Mouse (Mus musculus): Measurements from ENCODE around the gene Stat4. TPM values are rescaled to one million over a fixed set of nuclear protein-coding genes. Genes with fewer than 3 reads are reported as not detected.

Stat4 gene
- polyA plus RNA-seq, 1 experiment from 2014 or later: 0.57 TPM

GRCm38 (mm10) chr1:52150676-52151075 is 163.7 kb downstream of the Stat4 start:
- H3K4me2 ChIP-seq: no peak overlapping the region
- no peaks in the 10 kb centered on the region for H3K9me3 ChIP-seq
- 68% methylated on average over 11 of the region's 11 CpGs for WGBS
- no peak overlapping the region for H3K9ac ChIP-seq
- H3K4me1 ChIP-seq (replicated peaks): peaks cover 24% of the 10 kb centered on the region
- ATAC-seq (ENCODE audit: low read depth): no peak
- H3K27me3 ChIP-seq: no peaks in the 10 kb centered on the region
- H3K4me3 ChIP-seq: no peak overlapping the region
- H3K36me3 ChIP-seq: peaks cover 9% of the 10 kb centered on the region; the same call in 1 of the 2 replicates
- H3K27ac ChIP-seq (replicated peaks): no peak overlapping the region

GRCm38 (mm10) chr1:52151166-52151565 is 164.2 kb downstream of the Stat4 start:
- no peaks in the 10 kb centered on the region for H3K9me3 ChIP-seq
- no peak overlapping the region for H3K27ac ChIP-seq (replicated peaks)
- ATAC-seq (ENCODE audit: low read depth): no peak
- no peak overlapping the region for H3K9ac ChIP-seq
- peaks cover 24% of the 10 kb centered on the region for H3K4me1 ChIP-seq (replicated peaks)
- H3K27me3 ChIP-seq: no peaks in the 10 kb centered on the region
- no peak overlapping the region for H3K4me2 ChIP-seq
- H3K36me3 ChIP-seq: peaks cover 9% of the 10 kb centered on the region; the same call in 1 of the 2 replicates
- WGBS: 96% methylated on average over 5 of the region's 5 CpGs
- H3K4me3 ChIP-seq: no peak overlapping the region

DNA sequence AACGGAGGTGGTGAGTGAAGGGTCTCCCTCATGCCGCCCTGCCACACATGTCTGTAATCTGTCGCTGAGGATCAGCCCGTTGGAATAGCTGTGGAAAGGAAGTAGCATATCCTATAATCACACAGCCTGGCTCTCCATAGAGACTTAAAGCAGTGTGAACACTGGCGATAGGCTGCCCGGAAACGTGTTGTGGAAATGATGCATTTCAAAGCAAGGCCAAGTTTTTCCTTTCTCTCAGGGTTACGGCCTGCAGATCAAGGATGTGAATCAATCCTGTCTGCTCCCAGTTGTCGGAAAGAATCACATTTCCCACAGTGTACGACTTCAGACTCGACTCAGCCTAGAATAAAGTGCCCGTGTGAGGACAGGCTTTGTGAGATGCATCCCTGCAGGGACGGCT is 165.4 kb downstream of the Stat4 start:
- 61% methylated on average over 13 of the region's 13 CpGs for WGBS
- H3K9me3 ChIP-seq: no peaks in the 10 kb centered on the region
- H3K9ac ChIP-seq: no peak overlapping the region
- ATAC-seq (ENCODE audit: low read depth): no peak
- H3K27ac ChIP-seq (replicated peaks): no peak overlapping the region
- H3K27me3 ChIP-seq: no peaks in the 10 kb centered on the region
- peaks cover 16% of the 10 kb centered on the region for H3K36me3 ChIP-seq
- no peak overlapping the region for H3K4me3 ChIP-seq
- peaks cover 24% of the 10 kb centered on the region for H3K4me1 ChIP-seq (replicated peaks)
- H3K4me2 ChIP-seq: no peak overlapping the region

GRCm38 (mm10) chr1:52152936-52153335 is 166.0 kb downstream of the Stat4 start:
- 47% methylated on average over 3 of the region's 3 CpGs for WGBS
- Histone ChIP-seq H3K27me3 (no peaks in the 10 kb centered on the region), H3K9ac (0 out of 2 replicates have a peak overlapping the region, but pooled peaks have one; percentile 17), H3K9me3 (no peaks in the 10 kb centered on the region), H3K27ac (replicated peaks) (no peak overlapping the region), H3K4me2 (no peak overlapping the region), H3K4me1 (replicated peaks) (peaks cover 19% of the 10 kb centered on the region), H3K4me3 (no peak overlapping the region), H3K36me3 (peaks cover 22% of the 10 kb centered on the region)
- no peak for ATAC-seq (ENCODE audit: low read depth)

DNA sequence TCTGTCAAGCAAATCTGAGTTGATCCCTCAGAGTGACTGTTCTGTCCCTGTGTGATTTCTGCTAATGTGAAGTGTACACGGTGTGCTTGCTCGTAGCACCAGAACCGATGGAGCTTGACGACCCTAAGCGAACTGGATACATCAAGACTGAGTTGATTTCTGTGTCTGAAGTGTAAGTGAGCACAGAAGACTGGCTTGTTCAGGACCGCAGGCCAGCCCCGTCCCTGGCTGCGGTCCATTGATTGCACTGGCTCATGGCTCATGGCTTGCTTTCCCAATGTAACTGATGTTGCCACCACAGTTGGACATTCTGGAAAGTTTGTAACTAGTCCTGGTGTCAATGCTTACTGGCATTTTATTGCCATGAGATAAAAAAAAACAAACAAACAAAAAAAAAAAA is 167.9 kb downstream of the Stat4 start:
- H3K9me3 ChIP-seq: no peaks in the 10 kb centered on the region

DNA sequence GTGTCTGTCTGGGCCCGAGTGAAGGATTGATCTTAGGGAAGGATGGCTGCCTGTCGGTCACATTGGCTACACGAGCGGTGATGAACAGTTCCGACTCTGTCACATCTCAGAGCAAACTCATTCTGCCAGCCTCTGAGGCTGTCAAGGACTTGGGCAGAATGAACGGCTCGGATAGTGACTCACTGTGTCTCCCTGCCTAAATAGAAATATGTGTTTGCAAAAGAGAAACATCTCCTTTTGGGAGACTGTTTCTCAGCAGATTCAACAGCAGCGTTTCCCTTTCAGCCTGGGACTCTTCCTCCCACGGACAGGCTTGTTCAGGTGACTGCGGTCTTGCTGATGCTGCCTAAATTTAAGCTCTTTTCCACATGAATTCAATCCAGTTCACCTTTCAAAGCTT is 169.4 kb downstream of the Stat4 start:
- Histone ChIP-seq H3K27ac (replicated peaks) (no peak overlapping the region), H3K27me3 (no peaks in the 10 kb centered on the region), H3K36me3 (peaks cover 26% of the 10 kb centered on the region), H3K4me2 (no peak overlapping the region), H3K4me3 (no peak overlapping the region), H3K9ac (no peak overlapping the region), H3K9me3 (no peaks in the 10 kb centered on the region), H3K4me1 (replicated peaks) (peaks cover 2% of the 10 kb centered on the region; the same call in 1 of the 2 replicates)
- no peak for ATAC-seq (ENCODE audit: low read depth)
- 90% methylated on average over 10 of the region's 10 CpGs for WGBS

More for the DNA sequence above, 167.9 kb downstream of the Stat4 start:
- Histone ChIP-seq H3K4me3 (no peak overlapping the region), H3K9ac (no peak overlapping the region), H3K4me1 (replicated peaks) (peaks cover 12% of the 10 kb centered on the region), H3K27me3 (no peaks in the 10 kb centered on the region), H3K4me2 (no peak overlapping the region), H3K27ac (replicated peaks) (no peak overlapping the region), H3K36me3 (peaks cover 26% of the 10 kb centered on the region)
- ATAC-seq (ENCODE audit: low read depth): no peak
- WGBS: 92% methylated on average over 8 of the region's 8 CpGs

Other genes starting within 250 kb of the Stat4 start
- 79.3 TPM in 2 replicates for gene Myo1b, start 71.1 kb upstream of the Stat4 start, polyA plus RNA-seq (2015; fragmentation: Nextera tagmentation; extraction: Ambion mirVana)
- gene Stat1, start 132.3 kb downstream of the Stat4 start, polyA plus RNA-seq (2015; fragmentation: Nextera tagmentation; extraction: Ambion mirVana): 15.0 and 21.1 TPM in 2 replicates
- gene Gls, start 246.1 kb downstream of the Stat4 start, polyA plus RNA-seq (2015; fragmentation: Nextera tagmentation; extraction: Ambion mirVana): 29.9 and 32.6 TPM in 2 replicates